In genomic region chr9:45136442-45137169, GRCm38 (mm10) we compare ENCODE assay signal across 16 mouse cellular contexts. TPM values are rescaled to one million over a fixed set of nuclear protein-coding genes. Genes with fewer than 3 reads are reported as not detected.
DNase-seq lines count a peak whose midpoint lies in the region; ATAC-seq lines count a peak whose summit lies in the region.
"Had no signal": no experiment of that assay in that cellular context is flagged by ENCODE, and none has a peak within 500 bp of the region (broad histone marks: within the 10 kb centered on the region; RNA-seq: fewer than 3 reads in every experiment).

No protein-coding gene starts in this region.

- intact Hi-C loops in heart, postnatal 10 days (cut with DNase I): loop anchor here (5.0 kb wide), 1 partner anchor 89 kb away; no protein-coding TSS in a partner anchor

- no peaks in the 10 kb centered on the region for H3K36me3 ChIP-seq in heart, embryonic 11.5 days (ENCODE audit: control insufficient read depth, insufficient read depth, low read length)
- H3K36me3 ChIP-seq in heart, embryonic 13.5 days: no peaks in the 10 kb centered on the region
- H3K36me3 ChIP-seq in liver, embryonic 16.5 days (ENCODE audit: control insufficient read depth, insufficient read depth): no peaks in the 10 kb centered on the region
- no peaks in the 10 kb centered on the region for H3K36me3 ChIP-seq in forebrain, embryonic 13.5 days (ENCODE audit: poor library complexity, severe bottlenecking)
- H3K36me3 ChIP-seq: hindbrain, embryonic 12.5 days; lung, embryonic 15.5 days had no signal

- H3K4me1 ChIP-seq in heart, embryonic 11.5 days (ENCODE audit: control insufficient read depth, insufficient read depth, low read length): peaks cover 39% of the 10 kb centered on the region
- peaks cover 42% of the 10 kb centered on the region for H3K4me1 ChIP-seq in heart, embryonic 13.5 days
- H3K4me1 ChIP-seq in liver, embryonic 16.5 days (ENCODE audit: control insufficient read depth, low read depth, low read length): no peaks in the 10 kb centered on the region; the same call in none of the 2 replicates
- peaks cover 29% of the 10 kb centered on the region for H3K4me1 ChIP-seq in forebrain, embryonic 13.5 days

- WGBS in heart, embryonic 11.5 days (ENCODE audit: insufficient replicate concordance): 4% methylated on average over 7 of the region's 7 CpGs
- 8% methylated on average over 7 of the region's 7 CpGs for WGBS in heart, embryonic 13.5 days
- WGBS in liver, embryonic 16.5 days (ENCODE audit: insufficient replicate concordance): 6% methylated on average over 7 of the region's 7 CpGs
- 18% methylated on average over 7 of the region's 7 CpGs for WGBS in forebrain, embryonic 13.5 days

- peaks cover 42% of the 10 kb centered on the region for H3K27me3 ChIP-seq in heart, embryonic 11.5 days (ENCODE audit: control insufficient read depth, insufficient read depth, low read length)
- H3K27me3 ChIP-seq in heart, embryonic 13.5 days (replicated peaks): peaks cover 97% of the 10 kb centered on the region
- H3K27me3 ChIP-seq in liver, embryonic 16.5 days (ENCODE audit: control insufficient read depth, insufficient read depth, low read depth, low read length): peaks cover 44% of the 10 kb centered on the region
- H3K27me3 ChIP-seq in forebrain, embryonic 13.5 days: peaks cover 86% of the 10 kb centered on the region

- peak overlapping the region; percentile 30; the same call in 1 of the 2 replicates for H3K27ac ChIP-seq in heart, embryonic 11.5 days (ENCODE audit: low read depth, low read length)
- peak overlapping the region; percentile 54 for H3K27ac ChIP-seq in heart, embryonic 13.5 days (replicated peaks)
- peak overlapping the region; percentile 55 for H3K27ac ChIP-seq in liver, embryonic 16.5 days (ENCODE audit: low read length)
- no peak overlapping the region for H3K27ac ChIP-seq in forebrain, embryonic 13.5 days
- H3K27ac ChIP-seq: hindbrain, embryonic 12.5 days; layer of hippocampus, adult 2 months; lung, embryonic 15.5 days had no signal

- H3K9ac ChIP-seq in heart, embryonic 11.5 days (ENCODE audit: low read depth, low read length): no peak overlapping the region
- no peak overlapping the region for H3K9ac ChIP-seq in heart, embryonic 13.5 days
- H3K9ac ChIP-seq in liver, embryonic 16.5 days (ENCODE audit: low read depth, low read length): no peak overlapping the region
- H3K9ac ChIP-seq in forebrain, embryonic 13.5 days: no peak overlapping the region
- H3K9ac ChIP-seq: hindbrain, embryonic 12.5 days; lung, embryonic 15.5 days had no signal

- H3K4me2 ChIP-seq in heart, embryonic 11.5 days: peak overlapping the region; percentile 1; the same call in 1 of the 2 replicates
- no peak overlapping the region; the same call in 1 of the 2 replicates for H3K4me2 ChIP-seq in heart, embryonic 13.5 days
- H3K4me2 ChIP-seq in liver, embryonic 16.5 days (ENCODE audit: low read depth, low read length): no peak overlapping the region
- no peak overlapping the region for H3K4me2 ChIP-seq in forebrain, embryonic 13.5 days
- H3K4me2 ChIP-seq: hindbrain, embryonic 12.5 days; lung, embryonic 15.5 days; midbrain, embryonic 11.5 days had no signal

- ATAC-seq in heart, embryonic 11.5 days (replicated peaks; ENCODE audit: insufficient number of reproducible peaks, low FRiP score, low TSS enrichment): no peak
- ATAC-seq in heart, embryonic 13.5 days (ENCODE audit: extremely low read depth, insufficient number of reproducible peaks, low FRiP score, low TSS enrichment): no peak
- peak; percentile 87 for ATAC-seq in liver, embryonic 16.5 days (ENCODE audit: low read depth)
- ATAC-seq in forebrain, embryonic 13.5 days: no peak
- ATAC-seq: CD4-positive, CD25-positive, alpha-beta regulatory T cell, adult 4 months had no signal

- no peak for DNase-seq in heart, postnatal 10 days
- peak; percentile 65 for DNase-seq in embryo, embryonic 9.5 days (ENCODE audit: extremely low spot score)
- DNase-seq in cerebellum, adult 9-10 months: no peak
- no peak for DNase-seq in frontal cortex, postnatal 10 days (ENCODE audit: low spot score in 2 of 2)
- DNase-seq: cerebellum, postnatal 14 days; kidney, adult 8-10 months; right cerebral cortex, postnatal 4 days had no signal

- no peaks in the 10 kb centered on the region for H3K9me3 ChIP-seq in heart, embryonic 11.5 days (replicated peaks; ENCODE audit: control insufficient read depth, low read length)
- no peaks in the 10 kb centered on the region for H3K9me3 ChIP-seq in heart, embryonic 13.5 days
- no peaks in the 10 kb centered on the region for H3K9me3 ChIP-seq in liver, embryonic 16.5 days (replicated peaks; ENCODE audit: control insufficient read depth, low read length)
- no peaks in the 10 kb centered on the region for H3K9me3 ChIP-seq in forebrain, embryonic 13.5 days (replicated peaks)
- H3K9me3 ChIP-seq: hindbrain, embryonic 12.5 days; lung, embryonic 15.5 days had no signal

- no peak overlapping the region for H3K4me3 ChIP-seq in heart, embryonic 11.5 days (ENCODE audit: low read depth, low read length)
- H3K4me3 ChIP-seq in heart, embryonic 13.5 days: no peak overlapping the region
- no peak overlapping the region for H3K4me3 ChIP-seq in liver, embryonic 16.5 days (ENCODE audit: low read depth, low read length)
- no peak overlapping the region for H3K4me3 ChIP-seq in forebrain, embryonic 13.5 days
- H3K4me3 ChIP-seq: hindbrain, embryonic 12.5 days; layer of hippocampus, adult 2 months; lung, embryonic 15.5 days had no signal

RNA-seq across cellular contexts. Expression of gene Scn4b, which starts 1.6 kb away (rescaled TPM):
- 0.10 and 0.46 TPM in 2 replicates for polyA plus RNA-seq in heart, embryonic 11.5 days (2014; fragmentation: Nextera tagmentation; extraction: Ambion mirVana)
- total RNA-seq in heart, postnatal 10 days (2021): under 1 TPM; 0.20 to 0.22 TPM
- polyA plus RNA-seq in heart, embryonic 13.5 days (2015; fragmentation: Nextera tagmentation; extraction: Ambion mirVana): 0.17 and 0.44 TPM in 2 replicates
- polyA plus RNA-seq in liver, embryonic 16.5 days (2015; fragmentation: Nextera tagmentation; extraction: Ambion mirVana): 0.15 and 0.37 TPM in 2 replicates
- polyA plus RNA-seq in forebrain, embryonic 13.5 days (2015; fragmentation: Nextera tagmentation; extraction: Ambion mirVana): 0.18 and 0.21 TPM in 2 replicates

RNA-seq across cellular contexts. Expression of gene Scn2b, which starts 19.0 kb away (rescaled TPM):
- polyA plus RNA-seq in heart, embryonic 11.5 days (2014; fragmentation: Nextera tagmentation; extraction: Ambion mirVana): 2.3 and 3.2 TPM in 2 replicates
- total RNA-seq in heart, postnatal 10 days (2021): 1 to 10 TPM in 1 of 2 experiments, under 1 TPM in 1; 0.79 to 1.1 TPM
- polyA plus RNA-seq in heart, embryonic 13.5 days (2015; fragmentation: Nextera tagmentation; extraction: Ambion mirVana): 1.5 and 2.1 TPM in 2 replicates
- polyA plus RNA-seq in liver, embryonic 16.5 days (2015; fragmentation: Nextera tagmentation; extraction: Ambion mirVana): 0.20 TPM in 2 replicates
- 3.4 and 3.8 TPM in 2 replicates for polyA plus RNA-seq in forebrain, embryonic 13.5 days (2015; fragmentation: Nextera tagmentation; extraction: Ambion mirVana)

RNA-seq across cellular contexts. Expression of gene BC049352, which starts 45.2 kb away (rescaled TPM):
- not detected in 2 replicates for polyA plus RNA-seq in heart, embryonic 11.5 days (2014; fragmentation: Nextera tagmentation; extraction: Ambion mirVana)
- not detected for total RNA-seq in heart, postnatal 10 days (2021)
- not detected in 2 replicates for polyA plus RNA-seq in heart, embryonic 13.5 days (2015; fragmentation: Nextera tagmentation; extraction: Ambion mirVana)
- polyA plus RNA-seq in liver, embryonic 16.5 days (2015; fragmentation: Nextera tagmentation; extraction: Ambion mirVana): 0.05 and 0.09 TPM in 2 replicates
- 0.10 TPM in 1 of 2 replicates, not detected in the other for polyA plus RNA-seq in forebrain, embryonic 13.5 days (2015; fragmentation: Nextera tagmentation; extraction: Ambion mirVana)
- polyA plus RNA-seq: hindbrain, embryonic 12.5 days; lung, embryonic 15.5 days; midbrain, embryonic 11.5 days had no signal

RNA-seq across cellular contexts. Expression of gene Jaml, which starts 57.6 kb away (rescaled TPM):
- 0.31 and 0.36 TPM in 2 replicates for polyA plus RNA-seq in heart, embryonic 11.5 days (2014; fragmentation: Nextera tagmentation; extraction: Ambion mirVana)
- under 1 TPM; 0.19 to 0.30 TPM for total RNA-seq in heart, postnatal 10 days (2021)
- 0.17 and 0.23 TPM in 2 replicates for polyA plus RNA-seq in heart, embryonic 13.5 days (2015; fragmentation: Nextera tagmentation; extraction: Ambion mirVana)
- 0.47 and 1.2 TPM in 2 replicates for polyA plus RNA-seq in liver, embryonic 16.5 days (2015; fragmentation: Nextera tagmentation; extraction: Ambion mirVana)
- not detected in 2 replicates for polyA plus RNA-seq in forebrain, embryonic 13.5 days (2015; fragmentation: Nextera tagmentation; extraction: Ambion mirVana)
- polyA plus RNA-seq: hindbrain, embryonic 12.5 days had no signal
